Mouse (Mus musculus): ENCODE results near the gene Cyp2e1. TPM values are rescaled to one million over a fixed set of nuclear protein-coding genes. Genes with fewer than 3 reads are reported as not detected.

Gene Cyp2e1
- polyA plus RNA-seq, 1 experiment from 2014 or later, result 0.52 TPM

- Histone ChIP-seq H3K27me3 (ENCODE audit: control insufficient read depth, insufficient read depth, low read length) (no peaks in the 10 kb centered on the region), H3K4me2 (replicated peaks; ENCODE audit: low read depth) (no peak overlapping the region), H3K27ac (replicated peaks) (no peak overlapping the region), H3K9ac (ENCODE audit: low read length) (no peak overlapping the region), H3K9me3 (ENCODE audit: control insufficient read depth, low read length) (no peaks in the 10 kb centered on the region), H3K4me3 (ENCODE audit: low read depth, low read length) (no peak overlapping the region), H3K36me3 (ENCODE audit: control insufficient read depth, insufficient read depth, low read length) (no peaks in the 10 kb centered on the region), H3K4me1 (replicated peaks; ENCODE audit: control insufficient read depth, insufficient read depth) (no peaks in the 10 kb centered on the region)
- WGBS, result 56% methylated on average over 2 of the region's 2 CpGs
- DNase-seq (ENCODE audit: low spot score) (no peak), ATAC-seq (ENCODE audit: low FRiP score, low TSS enrichment) (no peak)
- TF ChIP-seq EP300 (optimal IDR thresholded peaks at IDR 0.05), result no peak
- no peak for TF ChIP-seq CTCF (IDR thresholded peaks at IDR 0.05; ENCODE audit: low read depth)
Measured at GRCm38 (mm10) chr7:140798212-140798611, 34.7 kb downstream of the Cyp2e1 start.

GRCm38 (mm10) chr7:140802629-140803028 is 39.1 kb downstream of the Cyp2e1 start:
- H3K9me3 ChIP-seq (ENCODE audit: control insufficient read depth, low read length), result no peaks in the 10 kb centered on the region
- DNase-seq (ENCODE audit: low spot score), result no peak
- TF ChIP-seq CTCF (IDR thresholded peaks at IDR 0.05; ENCODE audit: low read depth) (no peak), EP300 (optimal IDR thresholded peaks at IDR 0.05) (no peak)
- H3K4me3 ChIP-seq (ENCODE audit: low read depth, low read length), result no peak overlapping the region
- H3K36me3 ChIP-seq (ENCODE audit: control insufficient read depth, insufficient read depth, low read length), result no peaks in the 10 kb centered on the region
- ATAC-seq (ENCODE audit: low FRiP score, low TSS enrichment), result no peak
- no peaks in the 10 kb centered on the region for H3K4me1 ChIP-seq (replicated peaks; ENCODE audit: control insufficient read depth, insufficient read depth)
- H3K9ac ChIP-seq (ENCODE audit: low read length), result no peak overlapping the region
- H3K27ac ChIP-seq (replicated peaks), result no peak overlapping the region
- 73% methylated on average over 6 of the region's 6 CpGs for WGBS
- H3K27me3 ChIP-seq (ENCODE audit: control insufficient read depth, insufficient read depth, low read length), result no peaks in the 10 kb centered on the region
- H3K4me2 ChIP-seq (replicated peaks; ENCODE audit: low read depth), result no peak overlapping the region

- Histone ChIP-seq H3K27ac (replicated peaks) (no peak overlapping the region), H3K4me2 (replicated peaks; ENCODE audit: low read depth) (no peak overlapping the region), H3K9me3 (ENCODE audit: control insufficient read depth, low read length) (no peaks in the 10 kb centered on the region), H3K36me3 (ENCODE audit: control insufficient read depth, insufficient read depth, low read length) (no peaks in the 10 kb centered on the region), H3K9ac (ENCODE audit: low read length) (no peak overlapping the region), H3K4me3 (ENCODE audit: low read depth, low read length) (no peak overlapping the region), H3K4me1 (replicated peaks; ENCODE audit: control insufficient read depth, insufficient read depth) (no peaks in the 10 kb centered on the region), H3K27me3 (ENCODE audit: control insufficient read depth, insufficient read depth, low read length) (no peaks in the 10 kb centered on the region)
- DNase-seq (ENCODE audit: low spot score) (peak; percentile 41), ATAC-seq (ENCODE audit: low FRiP score, low TSS enrichment) (no peak; the same call in 1 of the 2 replicates)
- TF ChIP-seq EP300 (optimal IDR thresholded peaks at IDR 0.05) (no peak), CTCF (IDR thresholded peaks at IDR 0.05; ENCODE audit: low read depth) (peak; percentile 76)
- WGBS, result 6% methylated on average over 1 of the region's 1 CpGs
Measured at GRCm38 (mm10) chr7:140805704-140806103, 42.2 kb downstream of the Cyp2e1 start.

GRCm38 (mm10) chr7:140810496-140810895 is 47.0 kb downstream of the Cyp2e1 start:
- DNase-seq (ENCODE audit: low spot score) (no peak), ATAC-seq (ENCODE audit: low FRiP score, low TSS enrichment) (no peak)
- Histone ChIP-seq H3K9me3 (ENCODE audit: control insufficient read depth, low read length) (no peaks in the 10 kb centered on the region), H3K27ac (replicated peaks) (no peak overlapping the region), H3K36me3 (ENCODE audit: control insufficient read depth, insufficient read depth, low read length) (no peaks in the 10 kb centered on the region), H3K4me3 (ENCODE audit: low read depth, low read length) (no peak overlapping the region), H3K4me2 (replicated peaks; ENCODE audit: low read depth) (no peak overlapping the region), H3K4me1 (replicated peaks; ENCODE audit: control insufficient read depth, insufficient read depth) (no peaks in the 10 kb centered on the region), H3K9ac (ENCODE audit: low read length) (no peak overlapping the region), H3K27me3 (ENCODE audit: control insufficient read depth, insufficient read depth, low read length) (no peaks in the 10 kb centered on the region)
- 86% methylated on average over 6 of the region's 6 CpGs for WGBS
- TF ChIP-seq CTCF (IDR thresholded peaks at IDR 0.05; ENCODE audit: low read depth), result peak; percentile 44
- TF ChIP-seq EP300 (optimal IDR thresholded peaks at IDR 0.05), result no peak

GRCm38 (mm10) chr7:140811714-140812113 is 48.2 kb downstream of the Cyp2e1 start:
- H3K27me3 ChIP-seq (ENCODE audit: control insufficient read depth, insufficient read depth, low read length), result no peaks in the 10 kb centered on the region
- 87% methylated on average over 13 of the region's 13 CpGs for WGBS
- TF ChIP-seq CTCF (IDR thresholded peaks at IDR 0.05; ENCODE audit: low read depth) (no peak), EP300 (optimal IDR thresholded peaks at IDR 0.05) (no peak)
- H3K4me1 ChIP-seq (replicated peaks; ENCODE audit: control insufficient read depth, insufficient read depth), result no peaks in the 10 kb centered on the region
- H3K36me3 ChIP-seq (ENCODE audit: control insufficient read depth, insufficient read depth, low read length), result no peaks in the 10 kb centered on the region
- no peak overlapping the region for H3K9ac ChIP-seq (ENCODE audit: low read length)
- DNase-seq (ENCODE audit: low spot score), result no peak
- ATAC-seq (ENCODE audit: low FRiP score, low TSS enrichment), result no peak
- no peaks in the 10 kb centered on the region for H3K9me3 ChIP-seq (ENCODE audit: control insufficient read depth, low read length)
- no peak overlapping the region for H3K4me2 ChIP-seq (replicated peaks; ENCODE audit: low read depth)
- H3K4me3 ChIP-seq (ENCODE audit: low read depth, low read length), result no peak overlapping the region
- H3K27ac ChIP-seq (replicated peaks), result no peak overlapping the region

GRCm38 (mm10) chr7:140812850-140813249 is 49.3 kb downstream of the Cyp2e1 start:
- no peaks in the 10 kb centered on the region for H3K36me3 ChIP-seq (ENCODE audit: control insufficient read depth, insufficient read depth, low read length)
- no peaks in the 10 kb centered on the region for H3K4me1 ChIP-seq (replicated peaks; ENCODE audit: control insufficient read depth, insufficient read depth)
- 77% methylated on average over 12 of the region's 12 CpGs for WGBS
- no peak overlapping the region for H3K9ac ChIP-seq (ENCODE audit: low read length)
- TF ChIP-seq CTCF (IDR thresholded peaks at IDR 0.05; ENCODE audit: low read depth) (no peak), EP300 (optimal IDR thresholded peaks at IDR 0.05) (no peak)
- DNase-seq (ENCODE audit: low spot score), result no peak
- H3K4me2 ChIP-seq (replicated peaks; ENCODE audit: low read depth), result no peak overlapping the region
- no peaks in the 10 kb centered on the region for H3K27me3 ChIP-seq (ENCODE audit: control insufficient read depth, insufficient read depth, low read length)
- H3K9me3 ChIP-seq (ENCODE audit: control insufficient read depth, low read length), result no peaks in the 10 kb centered on the region
- no peak overlapping the region for H3K4me3 ChIP-seq (ENCODE audit: low read depth, low read length)
- no peak overlapping the region for H3K27ac ChIP-seq (replicated peaks)
- ATAC-seq (ENCODE audit: low FRiP score, low TSS enrichment), result no peak

Measured in stomach, postnatal 0 days (tissue).